In genomic region chr16:33262096-33262495, GRCm38 (mm10) we compare ENCODE assay signal across 16 mouse cellular contexts. TPM values are rescaled to one million over a fixed set of nuclear protein-coding genes. Genes with fewer than 3 reads are reported as not detected.
DNase-seq lines count a peak whose midpoint lies in the region; ATAC-seq and TF ChIP-seq lines count a peak whose summit lies in the region.
"Had no signal": no experiment of that assay in that cellular context is flagged by ENCODE, and none has a peak within 500 bp of the region (broad histone marks: within the 10 kb centered on the region; RNA-seq: fewer than 3 reads in every experiment).

No protein-coding gene starts in this region.

- H3K9me3 ChIP-seq in heart, embryonic 16.5 days (replicated peaks; ENCODE audit: control insufficient read depth, low read length): no peaks in the 10 kb centered on the region
- H3K9me3 ChIP-seq in heart, embryonic 10.5 days: no peaks in the 10 kb centered on the region
- no peaks in the 10 kb centered on the region for H3K9me3 ChIP-seq in lung, embryonic 15.5 days
- no peaks in the 10 kb centered on the region for H3K9me3 ChIP-seq in MEL (replicated peaks; ENCODE audit: insufficient read depth, low read length)
- H3K9me3 ChIP-seq: limb, embryonic 15.5 days had no signal

- TF ChIP-seq EP300 in MEL (IDR thresholded peaks at IDR 0.05; ENCODE audit: low read depth in 1 of 2, low read length in 2 of 2): no peak

- TF ChIP-seq POLR2A in MEL (IDR thresholded peaks at IDR 0.05; ENCODE audit: control insufficient read depth in 1 of 2, insufficient read depth in 1 of 2, low read depth in 1 of 2, low read length in 2 of 2, poor library complexity in 1 of 2): no peak

- peaks cover 28% of the 10 kb centered on the region for H3K36me3 ChIP-seq in heart, embryonic 16.5 days (ENCODE audit: control insufficient read depth, insufficient read depth)
- peaks cover 35% of the 10 kb centered on the region for H3K36me3 ChIP-seq in heart, embryonic 10.5 days
- peaks cover 37% of the 10 kb centered on the region for H3K36me3 ChIP-seq in lung, embryonic 15.5 days
- peaks cover 6 to 37% of the 10 kb centered on the region in 2 experiments for H3K36me3 ChIP-seq in MEL (ENCODE audit: control insufficient read depth in 1 of 2, insufficient read depth in 2 of 2, low read length in 2 of 2)

- peaks cover 8% of the 10 kb centered on the region; the same call in 1 of the 2 replicates for H3K79me2 ChIP-seq in MEL (ENCODE audit: control insufficient read depth, insufficient read depth, low read length, poor library complexity)

- no peak for TF ChIP-seq RAD21 in MEL (IDR thresholded peaks at IDR 0.05; ENCODE audit: low read depth, low read length)

- H3K27me3 ChIP-seq in heart, embryonic 16.5 days (ENCODE audit: control insufficient read depth, insufficient read depth, low read length): no peaks in the 10 kb centered on the region
- H3K27me3 ChIP-seq in heart, embryonic 10.5 days (ENCODE audit: insufficient read depth, poor library complexity, severe bottlenecking): no peaks in the 10 kb centered on the region
- H3K27me3 ChIP-seq in lung, embryonic 15.5 days: no peaks in the 10 kb centered on the region
- H3K27me3 ChIP-seq in MEL (ENCODE audit: control insufficient read depth in 1 of 2, insufficient read depth in 2 of 2, low read length in 2 of 2): no peaks in the 10 kb centered on the region
- H3K27me3 ChIP-seq: limb, embryonic 15.5 days had no signal

- no peak overlapping the region for H3K9ac ChIP-seq in heart, embryonic 16.5 days (ENCODE audit: low read length)
- H3K9ac ChIP-seq in lung, embryonic 15.5 days: no peak overlapping the region
- H3K9ac ChIP-seq in MEL (ENCODE audit: control insufficient read depth, low read depth, low read length, poor library complexity, severe bottlenecking): no peak overlapping the region
- H3K9ac ChIP-seq: limb, embryonic 15.5 days had no signal

- H3K4me1 ChIP-seq in heart, embryonic 16.5 days (ENCODE audit: control insufficient read depth, insufficient read depth, low read length): peaks cover 29% of the 10 kb centered on the region
- peaks cover 27% of the 10 kb centered on the region; the same call in 1 of the 2 replicates for H3K4me1 ChIP-seq in heart, embryonic 10.5 days
- H3K4me1 ChIP-seq in lung, embryonic 15.5 days: peaks cover 28% of the 10 kb centered on the region
- peaks cover 17 to 32% of the 10 kb centered on the region in 2 experiments for H3K4me1 ChIP-seq in MEL (ENCODE audit: control insufficient read depth in 1 of 2, insufficient read depth in 2 of 2, low read length in 2 of 2)

- peak overlapping the region; percentile 26; the same call in 1 of the 2 replicates for H3K4me2 ChIP-seq in heart, embryonic 16.5 days (ENCODE audit: low read depth, low read length)
- H3K4me2 ChIP-seq in lung, embryonic 15.5 days: no peak overlapping the region
- H3K4me2 ChIP-seq: limb, embryonic 15.5 days had no signal

- 24% methylated on average over 1 of the region's 1 CpGs for WGBS in heart, embryonic 16.5 days
- 64% methylated on average over 1 of the region's 1 CpGs for WGBS in heart, embryonic 10.5 days
- 16% methylated on average over 1 of the region's 1 CpGs for WGBS in lung, embryonic 15.5 days

- no peak for ATAC-seq in heart, embryonic 16.5 days (replicated peaks; ENCODE audit: extremely low read depth, insufficient read depth, low FRiP score)
- no peak for ATAC-seq in lung, embryonic 15.5 days (ENCODE audit: borderline replicate concordance, extremely low read depth, low FRiP score, low TSS enrichment)
- ATAC-seq in granulocyte monocyte progenitor cell, adult 5-6 weeks (replicated peaks; ENCODE audit: poor library complexity, severe bottlenecking): peak; percentile 6; the same call in 1 of the 2 replicates
- ATAC-seq: forebrain, embryonic 16.5 days had no signal

- peak overlapping the region; percentile 74 for H3K27ac ChIP-seq in heart, embryonic 16.5 days (ENCODE audit: low read length)
- H3K27ac ChIP-seq in heart, embryonic 10.5 days: no peak overlapping the region
- 0 out of 2 replicates have a peak overlapping the region, but pooled peaks have one; percentile 53 for H3K27ac ChIP-seq in lung, embryonic 15.5 days
- peak overlapping the region; percentile 74 for H3K27ac ChIP-seq in MEL (ENCODE audit: control insufficient read depth, low read depth, low read length)
- H3K27ac ChIP-seq: limb, embryonic 15.5 days had no signal

- no peak for TF ChIP-seq CTCF in MEL (IDR thresholded peaks at IDR 0.05 in 2 of 3, conservative IDR thresholded peaks at IDR 0.05 in 1 of 3; ENCODE audit: control insufficient read depth in 1 of 3, insufficient read depth in 1 of 3, low read depth in 2 of 3, low read length in 3 of 3, poor library complexity in 1 of 3, severe bottlenecking in 1 of 3)

- no peak for DNase-seq in heart, embryonic 10.5 days (ENCODE audit: low spot score)
- no peak for DNase-seq in lung, postnatal 36 days
- no peak for DNase-seq in MEL (ENCODE audit: low read depth, low spot score)
- no peak for DNase-seq in ovary, postnatal 36 days (ENCODE audit: low spot score)
- DNase-seq: cerebellum, adult 11-12 months; cerebellum, postnatal 14 days; embryo, embryonic 11 days; gastrocnemius, postnatal 36 days; kidney, adult 2 months; kidney, postnatal 25 days; right cerebral cortex, postnatal 4 days had no signal

- no peak overlapping the region for H3K4me3 ChIP-seq in heart, embryonic 16.5 days (ENCODE audit: low read length)
- no peak overlapping the region for H3K4me3 ChIP-seq in heart, embryonic 10.5 days
- H3K4me3 ChIP-seq in lung, embryonic 15.5 days: no peak overlapping the region
- no peak overlapping the region for H3K4me3 ChIP-seq in MEL (ENCODE audit: control insufficient read depth in 1 of 2, insufficient read depth in 1 of 2, low read depth in 2 of 2, low read length in 2 of 2)
- H3K4me3 ChIP-seq: limb, embryonic 15.5 days had no signal

TF ChIP-seq in MEL, 35 proteins besides CTCF, POLR2A, EP300 and RAD21:
- TF ChIP-seq BHLHE40 (IDR thresholded peaks at IDR 0.05; ENCODE audit: borderline replicate concordance, low read depth, low read length) (no peak), MYC (IDR thresholded peaks at IDR 0.05; ENCODE audit: low read depth, low read length) (peak; percentile 9; the same call in 1 of the 2 replicates)

RNA-seq across cellular contexts. Expression of gene Snx4, which starts 10.9 kb away (rescaled TPM):
- polyA plus RNA-seq in heart, embryonic 16.5 days (2015; fragmentation: Nextera tagmentation; extraction: Ambion mirVana): 75.4 and 88.7 TPM in 2 replicates
- 83.2 and 84.9 TPM in 2 replicates for polyA plus RNA-seq in heart, embryonic 10.5 days (2016; fragmentation: Nextera tagmentation; extraction: Ambion mirVana)
- polyA plus RNA-seq in lung, embryonic 15.5 days (2015; fragmentation: Nextera tagmentation; extraction: Ambion mirVana): 114 and 117 TPM in 2 replicates
- 34.7 and 37.9 TPM in 2 replicates for total RNA-seq in MEL (2012; rRNA removed)
- 10 to 100 TPM in 1 of 2 experiments, not detected in 1; 36.1 TPM for polyA plus RNA-seq in MEL (2012; ENCODE audit: insufficient read depth in 1 of 2, insufficient read length in 2 of 2, low read depth in 1 of 2, low replicate concordance in 2 of 2, missing spikeins in 1 of 2)
- 62.2 and 62.7 TPM in 2 replicates for total RNA-seq in granulocyte monocyte progenitor cell, adult 5-6 weeks (2014; fragmentation: Nextera tagmentation)
- total RNA-seq in granulocyte monocyte progenitor cell, adult 5-6 weeks (2017): 87.8 and 97.8 TPM in 2 replicates
